Mouse (Mus musculus) heart, adult 2 months (tissue): ENCODE measurements at regions not wholly inside any gene's neighbourhood (a gene's known extent, or its start where the extent isn't known, plus 50 kb on each side); places are given as distances from the start of the nearest gene placed in this dataset.

ENCODE experiments used
- DNase-seq, 2 experiments: peaks; one replicate each; pipeline ENCODE4 v3.0.0; 2021
- H3K27ac ChIP-seq: fragments of 200-600 bp; 2 replicates; pipeline ENCODE4 v1.8.1; 2022
- H3K27me3 ChIP-seq: fragments of 200-500 bp; 2 replicates; pipeline ENCODE4 v1.6.1; 2012; ENCODE audit warnings: mild to moderate bottlenecking, low read length, inconsistent platforms, mixed read lengths; ENCODE audit not compliant: control insufficient read depth, insufficient read depth
- H3K36me3 ChIP-seq: fragments of 200-500 bp; 2 replicates; pipeline ENCODE4 v1.6.1; 2012; ENCODE audit warnings: low read length, inconsistent platforms; ENCODE audit not compliant: control insufficient read depth, insufficient read depth
- H3K4me1 ChIP-seq: fragments of 200-500 bp; 2 replicates; pipeline ENCODE4 v1.6.1; 2011; ENCODE audit warnings: low read length; ENCODE audit not compliant: control insufficient read depth, insufficient read depth
- H3K4me3 ChIP-seq: fragments of 200-600 bp; 2 replicates; pipeline ENCODE4 v1.8.1; 2022
- H3K79me2 ChIP-seq: fragments of 200-500 bp; replicated peaks from 2 replicates; pipeline ENCODE4 v1.6.1; 2012; ENCODE audit warnings: mild to moderate bottlenecking, inconsistent platforms, low read length, moderate library complexity, mixed read lengths; ENCODE audit not compliant: control insufficient read depth, insufficient read depth
- H3K9ac ChIP-seq: fragments of 200-500 bp; 2 replicates; pipeline ENCODE4 v1.6.1; 2012; ENCODE audit warnings: low read depth, mild to moderate bottlenecking, control low read depth, inconsistent platforms, low read length, mixed read lengths
- CTCF ChIP-seq: fragments of 200-600 bp; IDR thresholded peaks from 2 replicates; pipeline ENCODE4 v1.8.1; 2022; ENCODE audit warnings: antibody characterized with exemption, mild to moderate bottlenecking, moderate library complexity
- EP300 ChIP-seq: fragments of 200-500 bp; IDR thresholded peaks from 2 replicates; pipeline ENCODE4 v1.6.1; 2011; ENCODE audit warnings: low read depth, low read length, control low read depth; ENCODE audit not compliant: insufficient read depth
- POLR2A ChIP-seq: fragments of 200-500 bp; IDR thresholded peaks from 2 replicates; pipeline ENCODE4 v1.6.1; 2011; ENCODE audit warnings: mild to moderate bottlenecking, low read depth, low read length, control low read depth; ENCODE audit not compliant: insufficient read depth
- WGBS: fragments of 180-500 bp; shearing (Covaris S2); methylation state at CpG from one replicate; pipeline ENCODE4 v1.1.7; 2018; 5-methylcytosine and 5-hydroxymethylcytosine counted together
- intact Hi-C: fragments of 180-260 bp; cut with DNase I; formaldehyde crosslinking; loops from one replicate; pipeline ENCODE4 v1.15.1; 2025

GRCm38 (mm10) chr11:17797632-17798031 lies 156.0 kb downstream of the Etaa1 start:
- DNase-seq, result no peak
- Histone ChIP-seq H3K9ac (no peak overlapping the region), H3K4me1 (no peaks in the 10 kb centered on the region), H3K27ac (no peak overlapping the region), H3K36me3 (no peaks in the 10 kb centered on the region), H3K79me2 (no peaks in the 10 kb centered on the region), H3K4me3 (no peak overlapping the region), H3K27me3 (no peaks in the 10 kb centered on the region)
- intact Hi-C loops, result no loop called here
- TF ChIP-seq EP300, result no peak
- no peak for TF ChIP-seq POLR2A
- no peak for TF ChIP-seq CTCF

GRCm38 (mm10) chr11:17807851-17808250 lies 145.8 kb downstream of the Etaa1 start:
- no peaks in the 10 kb centered on the region for H3K27me3 ChIP-seq
- H3K4me1 ChIP-seq, result no peaks in the 10 kb centered on the region
- H3K4me3 ChIP-seq, result no peak overlapping the region
- DNase-seq, result no peak
- no peaks in the 10 kb centered on the region for H3K36me3 ChIP-seq
- H3K79me2 ChIP-seq, result no peaks in the 10 kb centered on the region
- intact Hi-C loops, result no loop called here
- H3K27ac ChIP-seq, result no peak overlapping the region
- TF ChIP-seq POLR2A, result no peak
- no peak for TF ChIP-seq CTCF
- no peak for TF ChIP-seq EP300
- H3K9ac ChIP-seq, result no peak overlapping the region
- WGBS, result 71% methylated on average over 3 of the region's 3 CpGs

GRCm38 (mm10) chr11:17811829-17812559 lies 141.7 kb downstream of the Etaa1 start:
- intact Hi-C loops, result no loop called here
- no peaks in the 10 kb centered on the region for H3K36me3 ChIP-seq
- H3K27me3 ChIP-seq, result no peaks in the 10 kb centered on the region
- H3K79me2 ChIP-seq, result no peaks in the 10 kb centered on the region
- H3K4me1 ChIP-seq, result no peaks in the 10 kb centered on the region
- no peak overlapping the region for H3K9ac ChIP-seq
- no peak for DNase-seq
- 81% methylated on average over 8 of the region's 8 CpGs for WGBS
- TF ChIP-seq EP300 (no peak), POLR2A (no peak), CTCF (no peak)
- H3K27ac ChIP-seq, result no peak overlapping the region
- no peak overlapping the region for H3K4me3 ChIP-seq

- no peak for DNase-seq
- 54% methylated on average over 2 of the region's 2 CpGs for WGBS
- Histone ChIP-seq H3K36me3 (no peaks in the 10 kb centered on the region), H3K79me2 (no peaks in the 10 kb centered on the region), H3K9ac (no peak overlapping the region), H3K27ac (no peak overlapping the region), H3K4me1 (no peaks in the 10 kb centered on the region), H3K4me3 (no peak overlapping the region), H3K27me3 (no peaks in the 10 kb centered on the region)
- intact Hi-C loops, result no loop called here
- TF ChIP-seq CTCF (no peak), EP300 (no peak), POLR2A (no peak)
These were observed 111.0 kb downstream of the Etaa1 start for GRCm38 (mm10) chr11:17842642-17843041.

- WGBS, result 56% methylated on average over 7 of the region's 7 CpGs
- no peak for DNase-seq
These were observed 101.3 kb downstream of the Etaa1 start for GRCm38 (mm10) chr11:17852405-17852804.

GRCm38 (mm10) chr11:17853246-17853804 lies 100.3 kb downstream of the Etaa1 start:
- Histone ChIP-seq H3K4me1 (no peaks in the 10 kb centered on the region; the same call in 1 of the 2 replicates), H3K36me3 (no peaks in the 10 kb centered on the region), H3K27me3 (no peaks in the 10 kb centered on the region), H3K9ac (no peak overlapping the region), H3K4me3 (no peak overlapping the region), H3K27ac (no peak overlapping the region), H3K79me2 (no peaks in the 10 kb centered on the region)
- no peak for TF ChIP-seq POLR2A
- no peak for TF ChIP-seq EP300
- TF ChIP-seq CTCF, result no peak
- WGBS, result 86% methylated on average over 8 of the region's 8 CpGs
- intact Hi-C loops, result loop anchor here (5.0 kb wide), 1 partner anchor 1909 kb away; no protein-coding TSS in a partner anchor
- no peak for DNase-seq

More at GRCm38 (mm10) chr11:17852405-17852804, 101.3 kb downstream of the Etaa1 start:
- no peaks in the 10 kb centered on the region for H3K36me3 ChIP-seq
- H3K79me2 ChIP-seq, result no peaks in the 10 kb centered on the region
- no peaks in the 10 kb centered on the region; the same call in 1 of the 2 replicates for H3K4me1 ChIP-seq
- no peaks in the 10 kb centered on the region for H3K27me3 ChIP-seq
- H3K4me3 ChIP-seq, result no peak overlapping the region
- intact Hi-C loops, result loop anchor here (5.0 kb wide), 1 partner anchor 1910 kb away; no protein-coding TSS in a partner anchor
- H3K9ac ChIP-seq, result no peak overlapping the region
- TF ChIP-seq POLR2A (no peak), EP300 (no peak), CTCF (peak; percentile 65)
- H3K27ac ChIP-seq, result no peak overlapping the region
